Mouse (Mus musculus): ENCODE data around the gene Fez2. TPM values are rescaled to one million over a fixed set of nuclear protein-coding genes. Genes with fewer than 3 reads are reported as not detected.

The Fez2 gene
- total RNA-seq, 2 experiments from 2014 or later, result 76.5 to 91.8 TPM

DNA sequence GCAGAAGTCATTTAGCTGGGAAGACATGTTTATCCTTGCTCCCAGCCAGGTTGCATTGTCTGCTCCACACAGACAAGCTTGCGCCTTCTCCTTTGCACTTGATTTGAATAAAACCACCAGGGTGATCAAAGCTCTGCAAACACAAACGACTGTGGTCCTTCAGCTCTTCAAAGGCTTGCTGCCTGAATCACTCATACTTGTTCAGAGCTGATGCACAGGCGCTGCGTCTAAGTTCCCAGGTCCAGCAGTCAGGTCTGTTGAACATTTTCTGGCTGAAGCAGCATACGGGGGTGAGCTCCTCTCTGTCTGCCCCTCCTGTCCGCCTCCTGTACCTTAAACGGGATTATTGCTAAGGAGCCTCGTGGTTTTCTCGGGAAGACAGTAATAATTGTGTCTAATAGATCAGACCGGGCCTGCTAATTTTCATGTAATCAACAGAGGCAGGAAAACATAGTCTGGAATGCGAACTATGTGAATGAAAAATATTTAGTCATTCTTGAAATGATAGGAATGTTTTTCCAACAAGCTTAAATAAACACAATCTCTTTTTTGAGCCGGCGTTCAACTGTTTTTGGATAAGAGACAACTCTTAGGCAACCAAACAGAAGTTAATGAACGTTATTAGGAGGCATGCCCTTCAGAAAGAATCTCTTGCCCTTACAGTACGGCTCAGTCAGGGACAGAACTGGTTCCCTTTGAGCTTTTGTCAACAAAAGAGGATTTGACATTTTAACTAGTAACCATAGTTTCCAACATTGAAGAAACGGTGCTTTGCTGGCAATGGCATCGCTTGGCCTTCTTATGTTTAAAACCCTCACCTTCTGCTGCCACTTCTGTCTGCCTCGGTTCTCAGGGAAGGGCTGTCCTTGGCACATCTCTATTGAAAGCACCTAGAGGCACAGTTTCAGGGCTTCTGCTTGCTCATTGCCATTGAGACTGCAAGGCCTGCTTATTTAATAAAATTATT is 95.3 kb downstream of the Fez2 start:
- peak; percentile 40 to 54 for DNase-seq

GRCm38 (mm10) chr17:78321216-78321835 is 96.6 kb downstream of the Fez2 start:
- DNase-seq, result peak; percentile 34 to 52

Other genes starting within 250 kb of the Fez2 start
- 10 to 100 TPM; 51.2 to 66.8 TPM for gene Crim1, start 217.9 kb downstream of the Fez2 start, total RNA-seq (2021)
- gene Vit, start 89.9 kb upstream of the Fez2 start, total RNA-seq (2021), result 1 to 10 TPM; 1.2 to 1.5 TPM

Data from heart, adult 18-20 months (tissue).